Mouse (Mus musculus) thymus, adult 2 months (tissue): ENCODE measurements around the gene Tgfa. TPM values are rescaled to one million over a fixed set of nuclear protein-coding genes. Genes with fewer than 3 reads are reported as not detected.
A peak's percentile ranks its signal among the peaks of the same experiment; 100 is the strongest.

Experiments
- DNase-seq: peaks from one replicate; pipeline ENCODE4 v3.0.0; 2021
- H3K27ac ChIP-seq: fragments of 200-500 bp; 2 replicates; pipeline ENCODE4 v1.5.1; 2012; ENCODE audit warnings: low read length, control low read depth; ENCODE audit not compliant: control insufficient read depth, insufficient read depth
- H3K27me3 ChIP-seq: fragments of 200-500 bp; 2 replicates; pipeline ENCODE4 v1.6.1; 2012; ENCODE audit warnings: mild to moderate bottlenecking, low read length, moderate library complexity, mixed read lengths; ENCODE audit not compliant: control insufficient read depth, insufficient read depth
- H3K36me3 ChIP-seq: fragments of 200-500 bp; 2 replicates; pipeline ENCODE4 v1.6.1; 2012; ENCODE audit warnings: mild to moderate bottlenecking, low read length, moderate library complexity; ENCODE audit not compliant: control insufficient read depth, insufficient read depth
- H3K4me1 ChIP-seq: fragments of 200-500 bp; replicated peaks from 2 replicates; pipeline ENCODE4 v1.6.1; 2012; ENCODE audit warnings: low read length; ENCODE audit not compliant: control insufficient read depth, insufficient read depth
- H3K4me3 ChIP-seq: fragments of 200-500 bp; 2 replicates; pipeline ENCODE4 v1.5.1; 2012; ENCODE audit warnings: mild to moderate bottlenecking, low read length, control low read depth, moderate library complexity; ENCODE audit not compliant: control insufficient read depth, insufficient read depth
- CTCF ChIP-seq: fragments of 200-500 bp; IDR thresholded peaks from 2 replicates; pipeline ENCODE4 v1.5.1; 2012; ENCODE audit warnings: mild to moderate bottlenecking, control low read depth, low read length, moderate library complexity, borderline replicate concordance; ENCODE audit not compliant: control insufficient read depth, poor library complexity, insufficient read depth; ENCODE audit errors: extremely low read depth
- POLR2A ChIP-seq: fragments of 200-500 bp; IDR thresholded peaks from 2 replicates; pipeline ENCODE4 v1.6.1; 2012; ENCODE audit warnings: mild to moderate bottlenecking, low read length, control low read depth, moderate library complexity; ENCODE audit not compliant: control insufficient read depth, poor library complexity, insufficient read depth; ENCODE audit errors: extremely low read depth
- WGBS: fragments of 180-500 bp; shearing (Covaris S2); methylation state at CpG from one replicate; pipeline ENCODE4 v1.1.7; 2018; 5-methylcytosine and 5-hydroxymethylcytosine counted together
- polyA plus RNA-seq: library from polyadenylated mRNA; depleted of rRNA; stranded (reverse); fragments of >200 nt; gene quantifications from 2 replicates; pipeline ENCODE4 v1.2.3, GENCODE M21; 2012

Gene Tgfa
- polyA plus RNA-seq, 1 experiment = 2.1 TPM

GRCm38 (mm10) chr6:86186106-86186955, 8.7 kb upstream of the Tgfa start:
- WGBS = 71% methylated on average over 14 of the region's 14 CpGs

GRCm38 (mm10) chr6:86188741-86189480, 6.1 kb upstream of the Tgfa start:
- Histone ChIP-seq H3K27ac (no peak overlapping the region), H3K4me3 (no peak overlapping the region), H3K36me3 (no peaks in the 10 kb centered on the region), H3K4me1 (no peaks in the 10 kb centered on the region), H3K27me3 (no peaks in the 10 kb centered on the region; the same call in 1 of the 2 replicates)
- no peak for DNase-seq
- TF ChIP-seq CTCF (no peak), POLR2A (no peak)
- 63% methylated on average over 11 of the region's 11 CpGs for WGBS

More at GRCm38 (mm10) chr6:86186106-86186955, 8.7 kb upstream of the Tgfa start:
- Histone ChIP-seq H3K4me1 (no peaks in the 10 kb centered on the region), H3K36me3 (no peaks in the 10 kb centered on the region), H3K4me3 (no peak overlapping the region), H3K27ac (no peak overlapping the region), H3K27me3 (no peaks in the 10 kb centered on the region)
- no peak for TF ChIP-seq POLR2A
- TF ChIP-seq CTCF = no peak
- no peak for DNase-seq

- DNase-seq = no peak
- 96% methylated on average over 3 of the region's 3 CpGs for WGBS
- H3K4me1 ChIP-seq = peaks cover 6% of the 10 kb centered on the region; the same call in 1 of the 2 replicates
- H3K4me3 ChIP-seq = no peak overlapping the region
- TF ChIP-seq CTCF (no peak), POLR2A (no peak)
- no peak overlapping the region for H3K27ac ChIP-seq
- peaks cover 4% of the 10 kb centered on the region; the same call in 1 of the 2 replicates for H3K27me3 ChIP-seq
- no peaks in the 10 kb centered on the region for H3K36me3 ChIP-seq
These were observed 4.4 kb upstream of the Tgfa start for GRCm38 (mm10) chr6:86190622-86191021.

- TF ChIP-seq POLR2A = no peak
- TF ChIP-seq CTCF = no peak
- Histone ChIP-seq H3K27ac (no peak overlapping the region), H3K4me1 (peaks cover 7% of the 10 kb centered on the region; the same call in 1 of the 2 replicates), H3K36me3 (no peaks in the 10 kb centered on the region), H3K27me3 (peaks cover 12% of the 10 kb centered on the region), H3K4me3 (no peak overlapping the region)
- DNase-seq = no peak
- WGBS = 75% methylated on average over 3 of the region's 3 CpGs
These were observed 2.0 kb upstream of the Tgfa start for GRCm38 (mm10) chr6:86192978-86193377.

- no peak overlapping the region for H3K27ac ChIP-seq
- H3K27me3 ChIP-seq = peaks cover 12% of the 10 kb centered on the region
- no peaks in the 10 kb centered on the region for H3K36me3 ChIP-seq
- peaks cover 7% of the 10 kb centered on the region; the same call in 1 of the 2 replicates for H3K4me1 ChIP-seq
- DNase-seq = peak; percentile 34
- no peak overlapping the region for H3K4me3 ChIP-seq
- 50% methylated on average over 5 of the region's 5 CpGs for WGBS
- TF ChIP-seq CTCF (no peak), POLR2A (no peak)
These were observed 1.1 kb upstream of the Tgfa start for GRCm38 (mm10) chr6:86193879-86194278.

- WGBS = 9% methylated on average over 14 of the region's 14 CpGs
- TF ChIP-seq CTCF = no peak
- no peak for TF ChIP-seq POLR2A
- DNase-seq = no peak
- no peaks in the 10 kb centered on the region for H3K36me3 ChIP-seq
- H3K27me3 ChIP-seq = peaks cover 12% of the 10 kb centered on the region
- peaks cover 7% of the 10 kb centered on the region; the same call in 1 of the 2 replicates for H3K4me1 ChIP-seq
- no peak overlapping the region for H3K4me3 ChIP-seq
- no peak overlapping the region for H3K27ac ChIP-seq
These were observed 1.0 kb downstream of the Tgfa start for GRCm38 (mm10) chr6:86196034-86196433.
